Mouse (Mus musculus) ES-Bruce4 (cell line): ENCODE results near the gene Eif5a2.

Experiments used
- EP300 ChIP-seq: IDR thresholded peaks from 2 replicates; pipeline ENCODE4 v1.6.1; 2011; ENCODE audit warnings: low read depth, low read length; ENCODE audit not compliant: insufficient read depth
- POLR2A ChIP-seq: IDR thresholded peaks from one replicate; pipeline ENCODE4 v1.8.1; 2011; ENCODE audit warnings: low read length; ENCODE audit not compliant: insufficient read depth

GRCm38 (mm10) chr3:28780994-28781393 is at the start of gene Eif5a2:
- TF ChIP-seq EP300 = no peak
- TF ChIP-seq POLR2A = no peak
